Mouse (Mus musculus) urinary bladder, postnatal 25 days (tissue): ENCODE data around the gene Tuba1c.
"Not testable (repeated sequence)": the region's sequence is repeated elsewhere in the genome, so short reads cannot be mapped to it uniquely, and the experiment has no call there.

Source experiments
- DNase-seq: peaks from one replicate; pipeline ENCODE4 v3.0.0; 2022; ENCODE audit warnings: low spot score

Gene Tuba1c

DNA sequence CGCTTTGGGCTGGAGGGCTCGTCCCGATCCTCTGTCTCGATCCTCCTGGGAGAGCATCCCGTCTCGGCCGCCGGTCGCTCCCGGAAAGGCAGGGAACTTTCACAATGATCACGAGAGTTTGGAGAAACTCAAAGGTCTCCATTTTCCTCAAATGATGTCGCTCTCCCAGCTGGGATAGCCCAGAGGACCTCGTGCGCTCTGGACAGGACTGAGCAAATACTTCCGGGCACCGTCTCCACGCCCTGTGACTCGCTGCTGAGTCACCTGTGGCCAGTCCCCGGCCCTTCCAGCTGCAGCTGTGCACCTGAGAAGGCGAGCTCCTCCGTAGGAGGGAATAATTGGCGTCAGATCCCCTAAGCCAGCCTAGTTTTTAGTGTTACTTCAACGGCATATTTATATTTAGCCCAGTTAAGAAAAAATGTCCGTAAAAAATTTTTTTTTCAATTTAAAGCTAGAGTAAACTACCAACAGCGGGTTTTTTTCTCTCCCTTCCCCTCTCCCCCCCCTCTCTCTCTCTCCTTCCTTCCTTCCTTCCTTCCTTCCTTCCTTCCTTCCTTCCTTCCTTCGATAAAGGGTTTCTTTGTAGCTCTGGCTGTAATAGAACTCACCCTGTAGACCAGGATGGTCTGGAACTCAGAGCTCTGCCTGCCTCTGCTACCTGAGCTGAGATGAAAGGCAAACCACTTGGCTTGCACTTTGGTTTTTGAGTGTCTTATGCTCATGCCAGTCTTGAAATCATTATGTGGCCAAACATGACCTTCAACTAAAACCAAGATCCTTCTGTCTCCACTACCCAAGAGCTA is 1.1 kb downstream of the Tuba1c start:
- DNase-seq = peak; percentile 63

DNA sequence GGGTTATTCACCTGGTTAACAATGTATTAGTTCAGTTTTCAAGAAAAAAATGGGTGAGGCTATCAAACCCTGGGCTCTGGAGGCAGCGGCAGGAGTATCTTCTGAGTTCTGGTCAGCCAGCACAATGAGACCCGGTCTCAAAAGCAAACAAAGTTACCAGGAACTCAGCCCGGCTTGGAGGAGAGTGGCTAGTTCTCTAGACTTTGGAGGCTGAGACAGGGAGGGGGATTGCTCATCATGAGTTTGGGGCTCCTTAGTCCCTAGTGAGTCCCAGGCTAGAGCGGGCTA is 1.6 kb downstream of the Tuba1c start:
- DNase-seq = no peak

DNA sequence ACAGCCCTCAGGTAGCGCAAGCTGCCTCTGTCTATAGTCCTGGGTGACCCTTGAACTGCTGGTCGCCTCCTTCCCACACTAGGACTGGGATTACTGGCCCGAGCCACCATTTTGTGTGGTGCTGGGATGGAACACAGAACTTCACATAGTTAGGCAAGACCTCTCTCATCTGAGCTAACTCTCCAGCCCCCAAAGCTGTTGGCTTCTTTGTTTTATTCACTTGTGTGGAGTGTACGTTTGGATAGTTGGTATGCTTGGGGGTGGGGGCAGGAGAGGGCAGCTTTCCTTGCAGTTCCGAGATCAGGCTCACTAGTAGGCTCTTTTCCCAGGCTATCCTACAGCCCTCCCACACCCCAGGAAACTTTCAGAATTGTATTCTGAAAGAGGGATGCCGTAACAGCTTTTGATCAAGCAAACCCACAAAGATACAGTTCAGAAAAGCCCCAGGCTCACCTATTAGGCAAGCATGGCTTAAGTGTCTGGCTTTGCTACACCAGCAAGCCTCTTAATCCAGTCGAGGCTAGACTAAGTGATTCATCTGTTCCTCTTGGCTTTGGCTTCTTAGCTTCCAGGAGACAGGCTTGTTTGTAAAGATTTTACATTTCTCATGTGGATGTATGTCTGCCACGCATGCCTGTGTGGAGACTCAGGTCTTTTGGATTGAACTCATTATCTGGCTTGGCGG is 2.5 kb downstream of the Tuba1c start:
- DNase-seq = no peak

DNA sequence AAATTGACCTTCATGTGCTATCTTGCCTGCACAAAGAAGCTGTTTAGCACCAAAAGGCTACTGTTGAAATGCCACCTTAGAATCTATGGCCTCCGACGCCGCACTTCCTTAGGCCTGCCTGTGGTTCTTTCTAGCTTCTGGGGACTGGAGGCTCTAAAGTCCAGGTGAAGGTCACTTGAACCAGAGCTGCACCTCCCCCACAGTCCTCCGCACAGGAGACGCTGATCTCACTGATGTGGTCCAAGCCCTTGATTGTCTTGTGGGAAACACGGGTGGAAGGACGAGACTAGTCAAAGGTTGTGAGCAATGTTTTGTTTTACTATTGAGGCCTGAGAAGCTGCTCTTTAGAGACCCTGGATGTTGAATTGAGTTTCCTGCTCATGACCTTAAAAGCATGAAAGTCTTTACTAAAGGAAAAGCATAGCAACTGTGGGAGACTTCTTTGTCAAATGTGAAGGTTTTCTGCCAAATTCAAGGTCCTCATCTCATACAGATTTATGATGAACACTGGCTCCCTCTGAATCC is 3.1 kb downstream of the Tuba1c start:
- no peak for DNase-seq

DNA sequence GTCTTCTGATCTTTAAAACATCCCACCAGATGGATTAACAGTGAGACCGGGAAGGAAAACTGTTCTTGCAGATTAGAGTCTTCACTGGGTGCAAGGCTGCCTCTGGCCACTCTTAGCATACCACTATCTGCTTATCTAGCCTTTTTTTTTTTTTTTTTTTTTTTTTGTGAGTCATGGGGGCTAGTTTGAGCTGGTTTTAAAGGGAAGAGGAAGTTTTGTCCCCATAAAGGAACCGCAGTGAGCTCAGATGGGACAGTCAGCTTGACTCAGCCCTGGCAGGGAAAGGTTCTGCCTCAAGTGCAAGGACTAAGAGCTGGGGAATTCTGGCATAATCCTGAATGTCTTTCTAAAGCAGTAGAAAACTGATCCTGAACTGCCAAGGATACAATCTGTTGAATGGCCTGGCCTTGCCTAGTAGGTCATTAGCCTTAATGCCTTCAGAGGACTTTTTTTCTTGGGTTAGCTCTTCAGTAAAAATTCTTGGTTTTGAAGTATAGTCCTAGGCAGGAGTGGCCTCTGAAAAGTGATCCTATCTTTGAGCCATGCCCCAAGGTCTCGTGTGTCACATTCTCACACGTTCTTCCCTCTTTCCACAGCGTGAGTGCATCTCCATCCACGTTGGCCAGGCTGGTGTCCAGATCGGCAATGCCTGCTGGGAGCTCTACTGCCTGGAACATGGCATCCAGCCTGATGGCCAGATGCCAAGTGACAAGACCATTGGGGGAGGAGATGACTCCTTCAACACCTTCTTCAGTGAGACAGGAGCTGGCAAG is 4.0 kb downstream of the Tuba1c start:
- DNase-seq = no peak

DNA sequence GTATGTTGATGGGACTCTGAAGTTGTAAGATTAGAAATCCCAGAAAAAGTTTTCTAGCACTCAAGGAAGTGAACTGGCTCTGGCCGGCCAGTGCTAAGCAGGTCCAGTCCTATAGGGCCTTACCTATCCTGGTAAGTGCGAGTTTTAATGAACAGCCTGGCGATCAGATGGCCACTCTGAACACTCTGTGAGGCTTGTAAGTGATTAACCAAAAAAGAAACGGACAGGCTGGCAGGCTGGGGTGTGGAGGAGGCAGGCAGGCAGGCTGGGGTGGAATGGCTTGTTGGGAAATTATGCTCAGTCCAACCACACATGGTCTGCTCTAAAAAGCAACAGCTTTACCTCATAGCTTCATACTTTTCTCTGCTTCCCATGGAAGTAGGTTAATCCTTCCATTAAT is 5.7 kb downstream of the Tuba1c start:
- no peak for DNase-seq

DNA sequence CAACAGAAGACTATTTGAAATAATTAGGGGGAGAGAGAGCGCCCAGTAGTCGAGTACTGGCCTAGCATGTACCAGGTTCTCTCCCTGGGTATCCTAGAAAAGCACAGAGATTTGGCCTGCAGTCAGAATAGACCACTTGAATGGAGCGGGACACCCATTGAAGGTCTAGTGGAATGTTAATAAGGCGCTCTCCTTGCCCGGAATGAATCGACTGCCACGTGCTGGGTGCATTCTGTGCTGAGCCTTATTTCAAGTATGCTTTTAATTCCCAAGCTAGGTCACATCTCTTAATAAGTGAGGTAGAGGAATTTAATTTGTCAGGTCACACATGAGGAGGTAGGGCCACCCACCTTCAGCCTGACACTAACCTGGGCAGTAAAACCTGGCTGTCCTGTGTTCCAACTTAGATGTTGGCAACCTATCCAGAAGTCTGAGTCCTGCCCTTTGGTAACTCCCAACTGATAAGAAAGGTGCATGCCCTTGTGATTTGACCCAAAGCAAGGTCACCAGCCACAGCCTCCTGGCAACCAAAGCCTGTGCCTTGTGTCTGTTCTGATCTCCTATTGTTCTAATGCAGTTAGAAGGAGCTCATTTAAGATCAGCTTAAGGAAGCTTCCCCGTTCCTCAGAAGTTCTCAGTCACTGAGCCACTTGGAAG is 6.7 kb downstream of the Tuba1c start:
- no peak for DNase-seq

DNA sequence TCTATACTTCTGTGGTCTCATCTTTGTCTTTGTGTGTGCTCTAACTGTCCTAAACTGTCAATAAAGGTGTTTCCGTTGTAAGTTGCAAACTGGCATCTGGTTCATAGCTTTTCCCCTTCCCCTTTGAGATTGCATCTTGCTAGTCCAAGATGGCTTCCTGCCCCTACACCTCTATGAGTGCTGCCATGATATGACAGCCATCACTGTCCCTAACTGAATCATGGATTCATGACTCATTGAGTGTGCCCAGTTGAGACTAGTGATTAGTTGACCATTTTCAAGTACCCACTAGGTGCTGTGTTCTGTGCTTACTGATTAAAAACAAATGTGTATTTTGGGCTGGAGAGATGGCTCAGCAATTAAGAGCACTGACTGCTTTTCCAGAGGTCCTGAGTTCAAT is 8.3 kb downstream of the Tuba1c start:
- no peak for DNase-seq

DNA sequence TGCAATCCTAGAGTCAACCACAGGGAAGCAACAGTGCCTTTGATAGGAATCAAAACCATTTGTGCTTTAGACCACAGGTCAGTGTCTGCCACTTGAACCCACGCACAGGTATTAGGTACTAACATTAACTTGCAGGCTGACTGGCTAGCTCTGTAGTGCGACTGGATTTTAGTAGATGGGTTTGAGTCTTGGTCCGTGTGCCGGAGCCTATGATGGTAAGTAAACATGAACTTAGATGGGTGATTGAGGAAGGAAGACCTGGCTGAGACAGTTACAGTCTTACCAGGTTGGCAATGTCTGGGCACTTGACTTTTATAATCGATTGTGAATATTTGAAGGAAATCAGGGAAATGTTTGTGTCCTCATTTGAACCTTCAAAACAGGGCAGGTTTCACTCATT is 9.1 kb downstream of the Tuba1c start:
- no peak for DNase-seq

DNA sequence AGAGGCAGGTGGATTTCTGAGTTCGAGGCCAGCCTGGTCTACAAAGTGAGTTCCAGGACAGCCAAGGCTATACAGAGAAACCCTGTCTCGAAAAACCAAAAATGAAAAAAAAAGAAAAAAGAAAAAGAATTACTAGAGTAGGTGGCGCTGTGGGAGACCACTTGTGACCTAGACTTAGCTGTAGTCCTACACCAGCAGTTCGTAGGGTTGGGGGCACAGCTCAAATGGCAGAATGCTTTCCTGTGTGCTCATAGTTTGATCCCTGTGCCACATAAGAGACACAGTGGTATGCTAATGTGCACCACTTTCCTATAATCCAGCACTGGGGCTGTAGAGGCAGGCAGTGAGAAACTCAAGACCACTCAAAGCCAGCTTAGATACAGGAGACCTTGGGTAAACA is 9.6 kb downstream of the Tuba1c start:
- DNase-seq = no peak

DNA sequence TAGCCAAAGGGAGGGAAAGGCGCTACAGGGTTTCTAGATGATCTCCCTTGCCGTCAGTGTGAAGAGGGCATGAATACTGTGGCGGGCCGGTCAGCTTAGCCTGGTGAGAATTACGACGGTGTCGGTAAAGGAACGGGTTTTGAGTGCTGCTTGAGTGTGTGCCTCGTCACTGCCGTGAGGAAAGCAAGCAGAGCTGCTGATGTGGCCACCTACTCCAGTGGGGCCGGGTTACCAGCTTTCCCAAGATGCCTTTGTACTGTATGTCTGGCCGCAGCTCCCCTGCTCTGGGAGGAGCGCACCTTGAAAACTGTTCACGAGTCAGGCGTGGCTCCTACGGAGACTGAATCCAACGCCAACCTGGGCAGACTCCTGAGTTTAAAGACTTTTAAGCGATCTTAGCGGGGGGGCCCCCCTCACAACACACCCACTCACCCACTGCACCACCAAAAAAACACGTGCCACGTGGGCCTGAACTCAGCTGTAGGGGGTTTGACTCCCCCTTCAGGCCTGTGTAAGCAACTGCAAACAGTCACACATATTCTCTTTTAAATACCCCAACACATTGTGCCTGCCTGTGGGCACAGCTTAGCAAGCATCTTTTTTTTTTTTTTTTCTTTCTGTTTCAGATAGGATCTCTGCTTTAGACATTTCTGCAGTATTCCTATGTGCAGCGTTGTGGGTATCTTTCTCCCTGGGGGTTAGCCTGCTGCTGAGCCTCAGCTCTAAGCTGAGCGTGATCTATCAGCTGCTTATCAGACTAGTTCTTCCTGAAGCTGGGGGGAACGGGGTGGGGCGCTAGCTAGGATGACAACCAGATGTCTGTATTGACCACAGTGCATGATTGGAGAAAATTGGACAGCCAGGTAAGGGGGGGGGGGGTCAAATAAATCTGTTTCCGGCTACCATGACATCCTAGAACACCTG is 10.6 kb downstream of the Tuba1c start:
- DNase-seq = no peak

DNA sequence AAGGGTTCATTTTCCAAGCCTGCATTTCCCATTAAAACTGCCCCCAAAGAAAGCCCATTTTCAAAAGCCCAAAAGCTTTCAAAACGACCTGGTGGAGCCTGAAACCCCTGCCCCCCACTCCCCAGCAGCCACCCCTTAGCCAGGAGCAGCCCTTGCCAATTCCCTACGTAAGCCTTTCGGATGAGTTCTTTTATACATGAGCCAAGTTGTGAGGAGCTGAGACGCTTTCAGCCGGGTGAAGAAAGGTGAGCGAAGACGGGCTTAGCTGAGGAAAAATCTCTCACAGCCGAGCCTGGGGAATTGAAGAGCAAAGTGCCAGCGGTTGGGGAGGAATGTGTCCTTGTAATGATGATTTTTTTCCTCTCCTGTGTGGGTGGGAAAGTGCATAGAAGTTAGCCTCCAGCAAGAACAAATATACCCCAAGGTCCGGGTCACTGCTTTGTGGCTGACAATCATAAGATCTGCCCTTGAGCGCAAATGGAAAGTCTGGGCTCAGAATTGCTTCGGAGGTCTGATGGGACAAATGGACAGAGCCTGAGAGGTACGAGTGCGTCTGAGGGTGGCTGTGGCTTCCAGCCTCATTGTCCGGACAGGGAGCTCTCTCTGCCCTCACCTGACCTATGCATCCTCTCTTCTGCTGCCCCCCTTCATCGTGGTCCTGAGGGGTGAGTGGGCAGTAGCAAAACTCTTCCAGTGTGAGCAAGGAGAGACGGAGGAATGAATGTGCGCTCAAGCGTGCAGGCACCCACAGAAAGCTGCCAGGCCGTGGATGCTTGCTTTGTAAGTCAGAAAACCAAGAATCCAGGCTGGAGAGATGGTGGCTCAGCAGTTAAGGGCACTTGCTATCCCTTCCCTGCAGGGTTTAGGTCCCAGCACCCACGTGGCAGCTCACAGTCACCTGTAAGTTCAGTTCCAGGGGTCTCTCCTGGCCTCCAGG is 11.5 kb downstream of the Tuba1c start:
- DNase-seq = no peak

DNA sequence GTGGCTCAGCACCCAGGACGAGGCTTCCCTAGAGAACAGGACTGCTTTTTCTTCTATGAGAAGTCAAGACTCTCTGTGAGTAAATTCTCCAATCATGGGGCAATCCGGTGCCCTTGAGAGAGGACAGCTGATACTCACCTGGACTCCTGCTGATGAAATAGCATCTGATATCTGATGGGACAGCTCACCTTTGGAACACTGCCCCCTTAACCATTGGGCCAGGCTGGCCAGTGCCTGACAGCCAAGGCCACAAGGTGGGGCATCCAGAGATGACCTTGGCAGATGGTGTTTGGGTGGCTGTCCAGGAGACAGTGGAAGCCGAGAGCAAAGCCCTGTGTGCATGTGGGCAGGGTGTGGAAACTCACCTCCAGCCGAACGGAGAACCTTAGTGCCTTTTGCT is 12.6 kb downstream of the Tuba1c start:
- no peak for DNase-seq

DNA sequence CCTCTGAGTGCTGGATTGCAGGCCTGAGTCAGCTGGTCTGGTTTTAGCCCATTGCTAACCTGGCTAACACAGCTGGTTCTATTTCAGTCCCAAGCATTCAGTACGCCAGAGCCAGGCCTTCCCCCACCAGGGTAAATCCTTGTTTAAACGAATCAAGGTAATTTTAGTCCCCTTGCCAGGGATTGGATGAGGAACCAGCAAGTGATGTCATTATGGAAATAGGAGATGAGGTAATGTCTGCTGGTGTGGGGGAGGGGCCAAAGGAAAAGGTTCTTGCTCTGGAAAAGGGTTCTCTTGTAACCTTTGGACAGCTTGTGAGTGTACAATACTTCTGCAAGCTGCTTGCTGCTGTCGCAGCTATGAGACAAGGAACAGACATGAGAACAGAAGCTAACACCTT is 15.2 kb downstream of the Tuba1c start:
- DNase-seq = no peak

DNA sequence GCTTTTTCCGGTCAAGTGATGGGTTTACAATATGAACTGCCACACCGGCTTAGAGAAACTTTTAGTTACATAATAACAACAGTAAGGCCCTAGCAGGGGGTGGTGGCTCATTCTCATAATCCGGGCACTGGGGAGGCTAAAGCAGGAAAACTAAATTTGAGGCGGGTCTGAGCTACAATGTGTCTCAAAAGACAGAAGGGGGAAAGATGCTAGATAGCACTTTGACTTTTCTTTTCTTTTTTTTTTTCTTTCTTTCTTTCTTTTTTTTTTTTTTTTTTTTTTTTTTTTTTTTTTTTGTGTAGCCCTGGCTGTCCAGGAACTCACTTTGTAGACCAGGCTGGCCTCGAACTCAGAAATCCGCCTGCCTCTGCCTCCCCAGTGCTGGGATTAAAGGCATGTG is 16.0 kb downstream of the Tuba1c start:
- not testable (repeated sequence) for DNase-seq

DNA sequence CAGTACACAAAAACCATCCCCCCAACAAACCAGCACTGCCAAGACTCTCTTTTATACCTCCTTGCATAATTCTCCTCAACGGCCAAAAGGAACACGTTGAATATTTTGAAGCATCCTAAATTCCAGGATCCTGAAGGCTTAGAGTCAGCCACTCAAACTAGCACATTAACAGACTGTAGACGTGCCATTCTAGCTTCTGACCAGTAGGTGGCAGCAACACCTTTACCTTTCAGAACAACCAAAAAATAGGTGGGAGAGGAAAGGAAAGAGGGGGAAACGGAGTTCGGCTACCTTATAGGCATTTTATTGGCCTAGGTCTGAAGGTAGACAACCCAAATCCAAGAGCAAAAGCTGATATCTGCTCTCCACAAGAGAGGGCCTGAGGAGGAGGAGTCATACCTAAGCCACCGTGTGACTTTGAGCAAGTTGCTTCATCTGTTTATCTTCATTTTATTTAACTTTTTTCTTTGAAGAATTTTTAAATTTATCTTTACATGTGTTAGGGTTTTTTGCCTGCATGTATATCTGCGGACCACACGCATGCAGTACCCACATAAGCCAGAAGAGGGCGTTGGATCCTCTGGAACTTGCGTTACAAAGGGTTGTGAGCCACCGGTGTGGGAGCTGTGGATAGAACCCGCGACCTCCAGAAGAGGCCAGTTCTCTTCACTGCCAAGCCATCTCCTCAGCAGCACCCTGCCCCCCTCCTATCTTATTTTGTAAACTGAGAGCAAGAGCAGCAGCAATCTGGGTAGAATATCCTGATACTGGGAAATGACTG is 20.0 kb downstream of the Tuba1c start:
- DNase-seq = peak; percentile 26

DNA sequence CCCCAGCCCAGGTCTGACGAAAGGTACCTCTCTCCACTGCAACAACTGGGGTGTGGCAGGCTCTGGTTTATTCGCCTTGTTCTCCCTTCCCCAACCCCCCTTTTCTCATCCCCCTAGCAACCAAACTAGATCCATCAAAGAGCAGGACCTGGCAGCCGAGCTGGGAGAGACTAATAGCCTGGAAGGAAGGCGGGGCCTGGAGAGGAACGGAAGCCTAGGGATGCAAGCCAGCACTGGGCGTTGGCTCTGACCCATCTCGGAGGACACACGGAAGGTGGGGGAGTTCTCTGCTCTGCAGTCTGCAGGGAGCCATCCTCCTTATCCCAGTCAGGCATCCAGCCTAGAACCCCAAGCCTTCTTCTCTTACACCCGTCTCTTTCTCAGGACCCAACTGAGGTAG is 23.7 kb downstream of the Tuba1c start:
- DNase-seq = no peak

DNA sequence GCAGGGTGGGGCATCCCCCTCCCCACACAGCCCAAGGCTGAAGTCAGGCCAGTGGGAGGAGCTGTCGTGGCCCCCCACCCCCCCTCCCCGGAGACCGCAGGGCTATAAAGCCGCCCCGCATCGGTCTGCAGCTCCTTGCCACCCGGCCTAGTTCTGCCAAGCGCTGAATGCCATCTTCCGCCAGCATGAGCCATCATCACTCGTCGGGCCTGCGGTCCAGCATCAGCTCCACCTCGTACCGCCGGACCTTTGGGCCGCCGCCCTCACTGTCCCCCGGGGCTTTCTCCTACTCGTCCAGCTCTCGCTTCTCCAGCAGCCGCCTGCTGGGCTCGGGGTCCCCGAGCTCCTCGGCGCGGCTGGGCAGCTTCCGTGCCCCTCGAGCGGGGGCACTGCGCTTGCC is 25.3 kb downstream of the Tuba1c start, which contains the start of gene Prph:
Prph (plus strand) TSS at position 135 of the 400 bp plus-strand sequence.
- DNase-seq = no peak

DNA sequence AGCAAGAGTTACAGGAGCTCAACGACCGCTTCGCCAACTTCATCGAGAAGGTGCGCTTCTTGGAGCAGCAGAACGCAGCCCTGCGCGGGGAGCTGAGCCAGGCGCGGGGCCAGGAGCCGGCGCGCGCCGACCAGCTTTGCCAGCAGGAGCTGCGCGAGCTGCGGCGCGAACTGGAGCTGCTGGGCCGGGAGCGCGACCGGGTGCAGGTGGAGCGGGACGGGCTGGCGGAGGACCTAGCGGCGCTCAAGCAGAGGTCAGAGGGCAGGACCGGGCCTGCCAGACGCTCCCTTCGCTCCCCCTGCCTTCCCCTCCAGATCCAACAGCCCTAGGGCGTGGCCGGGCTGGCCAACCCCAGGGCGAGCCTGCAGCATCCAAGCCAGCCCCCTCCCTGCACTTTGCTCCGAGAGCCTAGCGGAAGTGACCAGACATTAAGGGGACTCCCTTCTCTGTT is 25.8 kb downstream of the Tuba1c start:
- peak; percentile 23 for DNase-seq
